Mouse (Mus musculus) stomach, embryonic 15.5 days (tissue): ENCODE data around the gene Rtn4ip1. TPM values are rescaled to one million over a fixed set of nuclear protein-coding genes. Genes with fewer than 3 reads are reported as not detected.

ENCODE experiments used
- ATAC-seq: fragments of 200-750 bp; cut with Nextera tagmentation; 2 replicates; pipeline ENCODE4 v1.8.0; 2017; ENCODE audit warnings: low read depth, moderate number of reproducible peaks, moderate TSS enrichment; ENCODE audit not compliant: insufficient read depth, low FRiP score
- H3K27ac ChIP-seq: fragments of 300-500 bp; sonication (generic); 2 replicates; pipeline ENCODE4 v1.5.1; 2015; ENCODE audit warnings: mild to moderate bottlenecking, inconsistent platforms
- H3K27me3 ChIP-seq: fragments of 300-500 bp; sonication (generic); replicated peaks from 2 replicates; pipeline ENCODE4 v1.6.1; 2015; ENCODE audit warnings: inconsistent platforms
- H3K36me3 ChIP-seq: fragments of 300-500 bp; sonication (generic); 2 replicates; pipeline ENCODE4 v1.6.1; 2015; ENCODE audit warnings: inconsistent platforms
- H3K4me1 ChIP-seq: fragments of 300-500 bp; sonication (generic); 2 replicates; pipeline ENCODE4 v1.6.1; 2015; ENCODE audit warnings: inconsistent platforms
- H3K4me2 ChIP-seq: fragments of 300-500 bp; sonication (generic); 2 replicates; pipeline ENCODE4 v1.6.1; 2015; ENCODE audit warnings: mild to moderate bottlenecking, inconsistent platforms
- H3K4me3 ChIP-seq: fragments of 300-500 bp; sonication (generic); replicated peaks from 2 replicates; pipeline ENCODE4 v1.5.1; 2015; ENCODE audit warnings: inconsistent platforms
- H3K9ac ChIP-seq: fragments of 300-500 bp; sonication (generic); 2 replicates; pipeline ENCODE4 v1.6.1; 2015; ENCODE audit warnings: inconsistent platforms
- H3K9me3 ChIP-seq: fragments of 300-500 bp; sonication (generic); 2 replicates; pipeline ENCODE4 v1.6.1; 2016; ENCODE audit warnings: inconsistent platforms
- WGBS: fragments of 180-500 bp; shearing (Covaris S2); methylation state at CpG from one replicate; pipeline ENCODE4 v1.1.7; 2015; 5-methylcytosine and 5-hydroxymethylcytosine counted together
- polyA plus RNA-seq: library from polyadenylated mRNA; unstranded; fragments of >200 nt; fragmentation: Nextera tagmentation; extraction: Ambion mirVana; gene quantifications from 2 replicates; pipeline ENCODE4 v1.2.1, GENCODE M21; 2015

The Rtn4ip1 gene
- polyA plus RNA-seq: 11.8 and 14.7 TPM in 2 replicates

GRCm38 (mm10) chr10:43901578-43902194 is at the start of gene Rtn4ip1, which contains the start of gene Qrsl1:
Rtn4ip1 (plus strand) TSS chr10:43901807.
Qrsl1 (minus strand) TSS chr10:43901745.
- no peaks in the 10 kb centered on the region for H3K36me3 ChIP-seq
- H3K9me3 ChIP-seq: no peaks in the 10 kb centered on the region
- no peaks in the 10 kb centered on the region for H3K27me3 ChIP-seq
- ATAC-seq: peak; percentile 94
- peak within 1 kb of the TSS; percentile 48 for H3K9ac ChIP-seq
- peak within 1 kb of the TSS; percentile 68; the same call in 1 of the 2 replicates for H3K27ac ChIP-seq
- peak within 1 kb of the TSS; percentile 83 for H3K4me3 ChIP-seq
- WGBS: under 1% methylated on average over 40 of the region's 40 CpGs
- peak within 1 kb of the TSS; percentile 61 for H3K4me2 ChIP-seq
- H3K4me1 ChIP-seq: peaks cover 7% of the 10 kb centered on the region; the same call in 1 of the 2 replicates

- Histone ChIP-seq H3K27me3 (no peaks in the 10 kb centered on the region), H3K4me1 (no peaks in the 10 kb centered on the region), H3K27ac (no peak overlapping the region), H3K4me3 (no peak overlapping the region), H3K36me3 (no peaks in the 10 kb centered on the region), H3K9me3 (no peaks in the 10 kb centered on the region), H3K4me2 (no peak overlapping the region), H3K9ac (no peak overlapping the region)
- WGBS: 69% methylated on average over 5 of the region's 5 CpGs
- no peak for ATAC-seq
Observed at GRCm38 (mm10) chr10:43851898-43852297, 49.7 kb upstream of the Rtn4ip1 start.

GRCm38 (mm10) chr10:43855916-43856315 is 45.7 kb upstream of the Rtn4ip1 start:
- Histone ChIP-seq H3K4me1 (no peaks in the 10 kb centered on the region), H3K4me3 (no peak overlapping the region), H3K36me3 (no peaks in the 10 kb centered on the region), H3K27me3 (no peaks in the 10 kb centered on the region), H3K4me2 (no peak overlapping the region), H3K9ac (no peak overlapping the region), H3K9me3 (no peaks in the 10 kb centered on the region), H3K27ac (no peak overlapping the region)
- 83% methylated on average over 9 of the region's 9 CpGs for WGBS
- ATAC-seq: no peak

GRCm38 (mm10) chr10:43856351-43856750 is 45.3 kb upstream of the Rtn4ip1 start:
- Histone ChIP-seq H3K27me3 (no peaks in the 10 kb centered on the region), H3K9ac (no peak overlapping the region), H3K9me3 (no peaks in the 10 kb centered on the region), H3K4me2 (no peak overlapping the region), H3K4me1 (no peaks in the 10 kb centered on the region), H3K27ac (no peak overlapping the region), H3K36me3 (no peaks in the 10 kb centered on the region), H3K4me3 (no peak overlapping the region)
- ATAC-seq: no peak
- 76% methylated on average over 3 of the region's 3 CpGs for WGBS

- no peaks in the 10 kb centered on the region for H3K36me3 ChIP-seq
- no peak overlapping the region for H3K27ac ChIP-seq
- H3K4me2 ChIP-seq: no peak overlapping the region
- ATAC-seq: no peak
- H3K9ac ChIP-seq: no peak overlapping the region
- no peaks in the 10 kb centered on the region for H3K27me3 ChIP-seq
- H3K9me3 ChIP-seq: no peaks in the 10 kb centered on the region
- WGBS: 69% methylated on average over 10 of the region's 10 CpGs
- H3K4me3 ChIP-seq: no peak overlapping the region
- H3K4me1 ChIP-seq: no peaks in the 10 kb centered on the region
Observed at GRCm38 (mm10) chr10:43870752-43871151, 30.9 kb upstream of the Rtn4ip1 start.

GRCm38 (mm10) chr10:43871458-43871857 is 30.1 kb upstream of the Rtn4ip1 start:
- WGBS: 90% methylated on average over 1 of the region's 1 CpGs

GRCm38 (mm10) chr10:43887676-43888075 is 13.9 kb upstream of the Rtn4ip1 start:
- Histone ChIP-seq H3K27ac (no peak overlapping the region), H3K9me3 (no peaks in the 10 kb centered on the region), H3K36me3 (peaks cover 6% of the 10 kb centered on the region; the same call in 1 of the 2 replicates), H3K4me1 (no peaks in the 10 kb centered on the region), H3K9ac (no peak overlapping the region), H3K4me3 (no peak overlapping the region), H3K27me3 (no peaks in the 10 kb centered on the region), H3K4me2 (no peak overlapping the region)
- WGBS: 85% methylated on average over 9 of the region's 9 CpGs
- ATAC-seq: no peak

More at GRCm38 (mm10) chr10:43871458-43871857, 30.1 kb upstream of the Rtn4ip1 start:
- H3K4me3 ChIP-seq: no peak overlapping the region
- ATAC-seq: no peak
- no peak overlapping the region for H3K9ac ChIP-seq
- no peaks in the 10 kb centered on the region for H3K27me3 ChIP-seq
- no peaks in the 10 kb centered on the region for H3K9me3 ChIP-seq
- no peaks in the 10 kb centered on the region for H3K4me1 ChIP-seq
- no peaks in the 10 kb centered on the region for H3K36me3 ChIP-seq
- no peak overlapping the region for H3K27ac ChIP-seq
- H3K4me2 ChIP-seq: no peak overlapping the region

- 92% methylated on average over 16 of the region's 16 CpGs for WGBS
- no peaks in the 10 kb centered on the region for H3K27me3 ChIP-seq
Observed at GRCm38 (mm10) chr10:43888976-43889375, 12.6 kb upstream of the Rtn4ip1 start.

GRCm38 (mm10) chr10:43892971-43893370 is 8.6 kb upstream of the Rtn4ip1 start:
- H3K9ac ChIP-seq: no peak overlapping the region
- no peak overlapping the region for H3K4me2 ChIP-seq
- no peak overlapping the region for H3K27ac ChIP-seq
- ATAC-seq: no peak
- no peaks in the 10 kb centered on the region for H3K27me3 ChIP-seq
- H3K4me3 ChIP-seq: no peak overlapping the region
- H3K36me3 ChIP-seq: peaks cover 7% of the 10 kb centered on the region; the same call in 1 of the 2 replicates
- no peaks in the 10 kb centered on the region for H3K4me1 ChIP-seq
- no peaks in the 10 kb centered on the region for H3K9me3 ChIP-seq
- 92% methylated on average over 4 of the region's 4 CpGs for WGBS

More at GRCm38 (mm10) chr10:43888976-43889375, 12.6 kb upstream of the Rtn4ip1 start:
- no peak for ATAC-seq
- Histone ChIP-seq H3K9ac (no peak overlapping the region), H3K4me3 (no peak overlapping the region), H3K4me2 (no peak overlapping the region), H3K27ac (no peak overlapping the region), H3K36me3 (peaks cover 13% of the 10 kb centered on the region; the same call in 1 of the 2 replicates), H3K4me1 (no peaks in the 10 kb centered on the region), H3K9me3 (no peaks in the 10 kb centered on the region)

- WGBS: 90% methylated on average over 8 of the region's 8 CpGs
- ATAC-seq: no peak
Observed at GRCm38 (mm10) chr10:43896065-43896464, 5.5 kb upstream of the Rtn4ip1 start.

GRCm38 (mm10) chr10:43898276-43898675 is 3.3 kb upstream of the Rtn4ip1 start:
- Histone ChIP-seq H3K4me2 (no peak overlapping the region), H3K27ac (no peak overlapping the region), H3K36me3 (peaks cover 3% of the 10 kb centered on the region; the same call in 1 of the 2 replicates), H3K4me1 (peaks cover 7% of the 10 kb centered on the region; the same call in 1 of the 2 replicates), H3K9ac (no peak overlapping the region), H3K9me3 (no peaks in the 10 kb centered on the region), H3K27me3 (no peaks in the 10 kb centered on the region), H3K4me3 (no peak overlapping the region)
- 85% methylated on average over 7 of the region's 7 CpGs for WGBS
- no peak for ATAC-seq

More at GRCm38 (mm10) chr10:43896065-43896464, 5.5 kb upstream of the Rtn4ip1 start:
- no peak overlapping the region for H3K27ac ChIP-seq
- H3K27me3 ChIP-seq: no peaks in the 10 kb centered on the region
- peaks cover 7% of the 10 kb centered on the region; the same call in 1 of the 2 replicates for H3K36me3 ChIP-seq
- H3K4me1 ChIP-seq: no peaks in the 10 kb centered on the region
- no peak overlapping the region for H3K4me3 ChIP-seq
- H3K9me3 ChIP-seq: no peaks in the 10 kb centered on the region
- H3K9ac ChIP-seq: no peak overlapping the region
- H3K4me2 ChIP-seq: no peak overlapping the region

- Histone ChIP-seq H3K4me2 (peak overlapping the region; percentile 56), H3K9ac (peak overlapping the region; percentile 48; the same call in 1 of the 2 replicates), H3K27ac (peak overlapping the region; percentile 68; the same call in 1 of the 2 replicates), H3K4me1 (peaks cover 7% of the 10 kb centered on the region; the same call in 1 of the 2 replicates), H3K36me3 (no peaks in the 10 kb centered on the region), H3K4me3 (peak overlapping the region; percentile 83), H3K27me3 (no peaks in the 10 kb centered on the region), H3K9me3 (no peaks in the 10 kb centered on the region)
- WGBS: 5% methylated on average over 30 of the region's 30 CpGs
- ATAC-seq: no peak; the same call in 1 of the 2 replicates
Observed at GRCm38 (mm10) chr10:43900883-43901570, 580 bp upstream of the Rtn4ip1 start.
